Mouse (Mus musculus) CH12.LX (cell line): ENCODE measurements at regions not wholly inside any gene's neighbourhood (a gene's known extent, or its start where the extent isn't known, plus 50 kb on each side); places are given as distances from the start of the nearest gene placed in this dataset.

ENCODE experiments used
- DNase-seq: peaks from one replicate; pipeline ENCODE4 v3.0.0-alpha.2; 2013; ENCODE audit errors: extremely low read depth
- H3K27ac ChIP-seq: 2 replicates; pipeline ENCODE4 v1.5.1; 2012; ENCODE audit warnings: low read depth, mild to moderate bottlenecking, control low read depth, moderate library complexity; ENCODE audit not compliant: insufficient read depth
- H3K27me3 ChIP-seq: replicated peaks from 2 replicates; pipeline ENCODE3; 2012; ENCODE audit warnings: inconsistent platforms
- H3K36me3 ChIP-seq, 2 experiments: replicated peaks in 1 of 2; 2 replicates each; pipeline versions ENCODE3 to v1.6.1; 2012; ENCODE audit warnings: inconsistent platforms in 1 of 2, low read length in 1 of 2, mild to moderate bottlenecking in 1 of 2, mixed read lengths in 1 of 2, moderate library complexity in 1 of 2; ENCODE audit not compliant: control insufficient read depth in 1 of 2, insufficient read depth in 1 of 2
- H3K4me1 ChIP-seq, 2 experiments: 2 replicates each; pipeline ENCODE4 v1.6.1; 2012; ENCODE audit warnings: inconsistent platforms in 1 of 2, moderate library complexity in 1 of 2; ENCODE audit not compliant: insufficient read depth in 2 of 2, control insufficient read depth in 1 of 2
- H3K4me2 ChIP-seq: 2 replicates; pipeline ENCODE4 v1.6.1; 2012; ENCODE audit warnings: low read depth, mild to moderate bottlenecking, control low read depth; ENCODE audit not compliant: poor library complexity, insufficient read depth, severe bottlenecking
- H3K4me3 ChIP-seq, 3 experiments: fragments of 150-350 bp in 1 of 3; sonication (generic) in 1 of 3; replicated peaks in 1 of 3; 2 replicates each; pipeline versions ENCODE3 to v1.5.1; 2011 to 2012; ENCODE audit warnings: low read depth in 2 of 3, low read length in 2 of 3, mild to moderate bottlenecking in 2 of 3, moderate library complexity in 2 of 3, control low read depth in 1 of 3, improper control_type of control experiment in 1 of 3, inconsistent platforms in 1 of 3, mixed read lengths in 1 of 3; ENCODE audit not compliant: poor library complexity in 1 of 3
- H3K79me2 ChIP-seq: replicated peaks from 2 replicates; pipeline ENCODE4 v1.6.1; 2012; ENCODE audit warnings: mild to moderate bottlenecking, moderate library complexity; ENCODE audit not compliant: control insufficient read depth, poor library complexity, insufficient read depth, severe bottlenecking; ENCODE audit errors: extremely low read depth
- H3K9ac ChIP-seq: 2 replicates; pipeline ENCODE4 v1.6.1; 2012; ENCODE audit warnings: low read depth, mild to moderate bottlenecking, control low read depth, moderate library complexity; ENCODE audit not compliant: insufficient read depth
- H3K9me3 ChIP-seq: replicated peaks from 2 replicates; pipeline ENCODE3; 2012; ENCODE audit warnings: low read length, inconsistent platforms, mixed read lengths
- BHLHE40 ChIP-seq: IDR thresholded peaks from 2 replicates; pipeline ENCODE4 v1.6.1; 2011; ENCODE audit warnings: mild to moderate bottlenecking, low read depth, low read length, improper control_type of control experiment
- CHD1 ChIP-seq: IDR thresholded peaks from 2 replicates; pipeline ENCODE4 v1.6.1; 2012; ENCODE audit warnings: low read depth, low read length, improper control_type of control experiment, inconsistent platforms
- CTCF ChIP-seq, 2 experiments: IDR thresholded peaks in 1 of 2; conservative IDR thresholded peaks in 1 of 2; 2 replicates each; pipeline ENCODE4 v1.5.1; 2011 to 2012; ENCODE audit warnings: low read depth in 2 of 2, low read length in 2 of 2, improper control_type of control experiment in 1 of 2, inconsistent platforms in 1 of 2, mild to moderate bottlenecking in 1 of 2, moderate library complexity in 1 of 2
- E2F4 ChIP-seq: IDR thresholded peaks from 2 replicates; pipeline ENCODE4 v1.6.1; 2011; ENCODE audit warnings: low read depth, low read length, improper control_type of control experiment; ENCODE audit not compliant: insufficient replicate concordance
- EP300 ChIP-seq: IDR thresholded peaks from 2 replicates; pipeline ENCODE4 v1.6.1; 2011; ENCODE audit warnings: low read length, improper control_type of control experiment
- ETS1 ChIP-seq: conservative IDR thresholded peaks from 2 replicates; pipeline ENCODE4 v1.6.1; 2012; ENCODE audit warnings: low read depth, mild to moderate bottlenecking, inconsistent platforms, low read length, improper control_type of control experiment, moderate library complexity
- IRF4 ChIP-seq: IDR thresholded peaks from 2 replicates; pipeline ENCODE4 v1.6.1; 2014; ENCODE audit warnings: low read depth, mild to moderate bottlenecking, inconsistent platforms, low read length, improper control_type of control experiment
- JUND ChIP-seq: conservative IDR thresholded peaks from 2 replicates; pipeline ENCODE4 v1.6.1; 2011; ENCODE audit warnings: low read depth, low read length, improper control_type of control experiment
- KAT2A ChIP-seq: IDR thresholded peaks from 2 replicates; pipeline ENCODE4 v1.6.1; 2012; ENCODE audit warnings: low read length, improper control_type of control experiment, inconsistent platforms; ENCODE audit not compliant: insufficient replicate concordance
- MXI1 ChIP-seq: IDR thresholded peaks from 2 replicates; pipeline ENCODE4 v1.6.1; 2011; ENCODE audit warnings: mild to moderate bottlenecking, low read depth, low read length, improper control_type of control experiment
- NRF1 ChIP-seq: IDR thresholded peaks from 2 replicates; pipeline ENCODE4 v1.6.1; 2014; ENCODE audit warnings: low read depth, mild to moderate bottlenecking, inconsistent platforms, low read length, improper control_type of control experiment, moderate library complexity
- RAD21 ChIP-seq: IDR thresholded peaks from 2 replicates; pipeline ENCODE4 v1.6.1; 2011; ENCODE audit warnings: low read depth, mild to moderate bottlenecking, low read length, improper control_type of control experiment, moderate library complexity
- SIN3A ChIP-seq: IDR thresholded peaks from 2 replicates; pipeline ENCODE4 v1.6.1; 2012; ENCODE audit warnings: low read length, improper control_type of control experiment, inconsistent platforms
- SMC3 ChIP-seq: IDR thresholded peaks from 2 replicates; pipeline ENCODE4 v1.6.1; 2011; ENCODE audit warnings: low read depth, low read length, improper control_type of control experiment
- TBP ChIP-seq: conservative IDR thresholded peaks from 2 replicates; pipeline ENCODE4 v1.6.1; 2011; ENCODE audit warnings: low read depth, low read length, improper control_type of control experiment
- TCF12 ChIP-seq: IDR thresholded peaks from 2 replicates; pipeline ENCODE4 v1.6.1; 2014; ENCODE audit warnings: low read depth, mild to moderate bottlenecking, inconsistent platforms, low read length, improper control_type of control experiment
- USF1 ChIP-seq: IDR thresholded peaks from 2 replicates; pipeline ENCODE4 v1.6.1; 2014; ENCODE audit warnings: low read depth, mild to moderate bottlenecking, inconsistent platforms, low read length, improper control_type of control experiment
- ZKSCAN1 ChIP-seq: IDR thresholded peaks from 2 replicates; pipeline ENCODE4 v1.6.1; 2012; ENCODE audit warnings: low read depth, inconsistent platforms, low read length, improper control_type of control experiment, borderline replicate concordance
- dilution Hi-C: fragments of 300-500 bp; cut with MboI; formaldehyde crosslinking; loops from 2 replicates; pipeline ENCODE4 v1.14.3; 2020; ENCODE audit warnings: low sequenced_read_pairs; ENCODE audit not compliant: extremely low pct_unique_long_range_greater_than_20kb, extremely low pct_ligation_motif_present
- in situ Hi-C: fragments of 300-500 bp; cut with MboI; formaldehyde crosslinking; loops from 3 replicates; pipeline ENCODE4 v1.14.3; 2019; ENCODE audit warnings: low sequenced_read_pairs, low pct_ligation_motif_present, low pct_unique_long_range_greater_than_20kb, mixed read lengths

GRCm38 (mm10) chr16:93342701-93343100 is 261.2 kb downstream of the Setd4 start:
- DNase-seq: no peak
- in situ Hi-C loops (no loop called here), dilution Hi-C loops (no loop called here)
- no peak overlapping the region for H3K9ac ChIP-seq
- no peak overlapping the region for H3K4me2 ChIP-seq
- no peak for TF ChIP-seq IRF4
- TF ChIP-seq CHD1: no peak
- TF ChIP-seq TCF12: no peak
- TF ChIP-seq ETS1: no peak
- no peak for TF ChIP-seq KAT2A
- TF ChIP-seq RAD21: no peak
- TF ChIP-seq JUND: no peak
- no peak for TF ChIP-seq E2F4
- TF ChIP-seq, all 38 proteins: peak for 0
- no peaks in the 10 kb centered on the region for H3K36me3 ChIP-seq
- H3K27me3 ChIP-seq: no peaks in the 10 kb centered on the region
- H3K27ac ChIP-seq: no peak overlapping the region
- H3K4me3 ChIP-seq: no peak overlapping the region
- H3K4me1 ChIP-seq: peaks cover 4 to 7% of the 10 kb centered on the region in 2 experiments; a peak in 2 of 4 replicates
- no peaks in the 10 kb centered on the region for H3K79me2 ChIP-seq
- H3K9me3 ChIP-seq: no peaks in the 10 kb centered on the region

- no peak overlapping the region for H3K4me3 ChIP-seq
- in situ Hi-C loops: no loop called here
- no peak for DNase-seq
- H3K4me1 ChIP-seq: peaks cover 4 to 7% of the 10 kb centered on the region in 2 experiments; a peak in 2 of 4 replicates
- no peak overlapping the region for H3K9ac ChIP-seq
- dilution Hi-C loops: no loop called here
- no peak for TF ChIP-seq CTCF (conservative IDR thresholded peaks at IDR 0.05 in 1 of 2, IDR thresholded peaks at IDR 0.05 in 1 of 2; ENCODE audit: low read depth in 2 of 2, low read length in 2 of 2)
- no peak for TF ChIP-seq USF1
- no peak for TF ChIP-seq ETS1
- TF ChIP-seq NRF1: no peak
- no peak for TF ChIP-seq SMC3
- no peak for TF ChIP-seq CHD1
- no peak for TF ChIP-seq RAD21
- no peak for TF ChIP-seq BHLHE40
- TF ChIP-seq SIN3A: no peak
- TF ChIP-seq ZKSCAN1: no peak
- no peak for TF ChIP-seq EP300
- TF ChIP-seq TBP: no peak
- no peak for TF ChIP-seq MXI1
- H3K4me2 ChIP-seq: no peak overlapping the region
- no peaks in the 10 kb centered on the region for H3K36me3 ChIP-seq
- H3K27ac ChIP-seq: no peak overlapping the region
- H3K9me3 ChIP-seq: no peaks in the 10 kb centered on the region
- no peaks in the 10 kb centered on the region for H3K27me3 ChIP-seq
- H3K79me2 ChIP-seq: no peaks in the 10 kb centered on the region
Measured at GRCm38 (mm10) chr16:93341791-93342190, 262.1 kb downstream of the Setd4 start.
